Mouse (Mus musculus) subcutaneous adipose tissue, adult 2 months (tissue): Measurements from ENCODE around the gene B4galnt1. TPM values are rescaled to one million over a fixed set of nuclear protein-coding genes. Genes with fewer than 3 reads are reported as not detected.

Source experiments
- polyA plus RNA-seq: library from polyadenylated mRNA; depleted of rRNA; stranded (reverse); fragments of >200 nt; gene quantifications from 2 replicates; pipeline ENCODE4 v1.2.3, GENCODE M21; 2012; ENCODE audit warnings: low replicate concordance; rRNA removed

The B4galnt1 gene
- polyA plus RNA-seq: 9.0 and 26.1 TPM in 2 replicates

GRCm38 (mm10) chr10:127164631-127165353 lies at the start of gene B4galnt1:
Gene B4galnt1, plus strand, starts transcription at chr10:127165225.

GRCm38 (mm10) chr10:127121066-127121477 lies 44.0 kb upstream of the B4galnt1 start, which contains the start of gene Os9:
Gene Os9, minus strand, starts transcription at chr10:127121131.

GRCm38 (mm10) chr10:127179871-127180694 lies 15.1 kb downstream of the B4galnt1 start, which contains the start of gene Slc26a10:
Gene Slc26a10, minus strand, starts transcription at chr10:127180645.

GRCm38 (mm10) chr10:127189651-127190381 lies 24.8 kb downstream of the B4galnt1 start, which contains the start of gene Arhgef25:
Gene Arhgef25, minus strand, starts transcription at chr10:127190083.

GRCm38 (mm10) chr10:127195328-127196129 lies 30.5 kb downstream of the B4galnt1 start, which contains the start of gene Dtx3:
Gene Dtx3, minus strand, starts transcription at chr10:127195728.

GRCm38 (mm10) chr10:127211414-127211854 lies 46.4 kb downstream of the B4galnt1 start, which contains the start of gene Pip4k2c:
Gene Pip4k2c, minus strand, starts transcription at chr10:127211585.

Other genes with a start within 250 kb of the B4galnt1 start
- gene Ctdsp2, start 186.5 kb upstream of the B4galnt1 start, polyA plus RNA-seq: 143 and 242 TPM in 2 replicates
- 0.09 and 2.4 TPM in 2 replicates for gene Avil, start 164.5 kb upstream of the B4galnt1 start, polyA plus RNA-seq
- 43.6 and 44.6 TPM in 2 replicates for gene Tsfm, start 134.4 kb upstream of the B4galnt1 start, polyA plus RNA-seq
- 18.2 and 43.8 TPM in 2 replicates for gene Mettl1, start 123.8 kb upstream of the B4galnt1 start, polyA plus RNA-seq
- 0.13 and 1.5 TPM in 2 replicates for gene Eef1akmt3, start 123.7 kb upstream of the B4galnt1 start, polyA plus RNA-seq
- 0.37 and 0.60 TPM in 2 replicates for gene Cyp27b1, start 117.0 kb upstream of the B4galnt1 start, polyA plus RNA-seq
- gene March9, start 105.0 kb upstream of the B4galnt1 start, polyA plus RNA-seq: 1.2 and 10.2 TPM in 2 replicates
- 148 and 541 TPM in 2 replicates for gene Cdk4, start 101.7 kb upstream of the B4galnt1 start, polyA plus RNA-seq
- gene Tspan31, start 95.0 kb upstream of the B4galnt1 start, polyA plus RNA-seq: 121 and 174 TPM in 2 replicates
- 4.8 and 25.1 TPM in 2 replicates for gene Agap2, start 89.9 kb upstream of the B4galnt1 start, polyA plus RNA-seq
- gene Os9, start 44.1 kb upstream of the B4galnt1 start, polyA plus RNA-seq: 95.7 and 99.4 TPM in 2 replicates
- gene Slc26a10, start 15.4 kb downstream of the B4galnt1 start, polyA plus RNA-seq: 2.3 and 4.2 TPM in 2 replicates
- 29.9 and 129 TPM in 2 replicates for gene Arhgef25, start 24.9 kb downstream of the B4galnt1 start, polyA plus RNA-seq
- 173 and 346 TPM in 2 replicates for gene Dtx3, start 30.5 kb downstream of the B4galnt1 start, polyA plus RNA-seq
- gene Pip4k2c, start 46.4 kb downstream of the B4galnt1 start, polyA plus RNA-seq: 38.6 and 48.2 TPM in 2 replicates
- 3.6 and 7.9 TPM in 2 replicates for gene Kif5a, start 98.1 kb downstream of the B4galnt1 start, polyA plus RNA-seq
- gene Dctn2, start 101.1 kb downstream of the B4galnt1 start, polyA plus RNA-seq: 266 and 298 TPM in 2 replicates
- 31.4 and 44.7 TPM in 2 replicates for gene Mbd6, start 123.8 kb downstream of the B4galnt1 start, polyA plus RNA-seq
- 66.5 and 79.6 TPM in 2 replicates for gene Mars, start 146.6 kb downstream of the B4galnt1 start, polyA plus RNA-seq
- gene Arhgap9, start 156.7 kb downstream of the B4galnt1 start, polyA plus RNA-seq: 8.7 and 11.8 TPM in 2 replicates
- gene Gli1, start 176.7 kb downstream of the B4galnt1 start, polyA plus RNA-seq: 4.5 and 159 TPM in 2 replicates
- gene Inhbe, start 189.2 kb downstream of the B4galnt1 start, polyA plus RNA-seq: 0.03 TPM in 1 of 2 replicates, not detected in the other
- not detected in 2 replicates for gene Inhbc, start 205.2 kb downstream of the B4galnt1 start, polyA plus RNA-seq
- 68.8 and 82.7 TPM in 2 replicates for gene R3hdm2, start 215.1 kb downstream of the B4galnt1 start, polyA plus RNA-seq